Mouse (Mus musculus) myocyte (in vitro differentiated cells): ENCODE data around the gene Emc6.

Source experiments
- CEBPB ChIP-seq: IDR thresholded peaks from 2 replicates; pipeline ENCODE4 v1.6.1; 2011; ENCODE audit warnings: mild to moderate bottlenecking, moderate library complexity; ENCODE audit not compliant: poor library complexity, insufficient read depth, severe bottlenecking
- MAX ChIP-seq: IDR thresholded peaks from one replicate; pipeline ENCODE4 v1.6.1; 2011; ENCODE audit warnings: low read depth, mild to moderate bottlenecking, control low read depth
- MYOG ChIP-seq, 3 experiments: IDR thresholded peaks; one replicate each; pipeline ENCODE4 v1.6.1; 2011; ENCODE audit warnings: control low read depth in 2 of 3, low read depth in 2 of 3, mild to moderate bottlenecking in 2 of 3; ENCODE audit not compliant: insufficient read length in 2 of 3, control insufficient read depth in 1 of 3, insufficient read depth in 1 of 3
- POLR2A ChIP-seq: IDR thresholded peaks from one replicate; pipeline ENCODE4 v1.6.1; 2011; ENCODE audit warnings: low read depth, mild to moderate bottlenecking, control low read depth, moderate library complexity; ENCODE audit not compliant: insufficient read length
- POLR2AphosphoS2 ChIP-seq: IDR thresholded peaks from one replicate; pipeline ENCODE4 v1.6.1; 2011; ENCODE audit warnings: low read depth, control low read depth; ENCODE audit not compliant: insufficient read length
- REST ChIP-seq: IDR thresholded peaks from one replicate; pipeline ENCODE4 v1.6.1; 2011; ENCODE audit warnings: mild to moderate bottlenecking, control low read depth, moderate library complexity; ENCODE audit not compliant: insufficient read depth, insufficient read length
- SRF ChIP-seq: IDR thresholded peaks from one replicate; pipeline ENCODE4 v1.6.1; 2011; ENCODE audit warnings: low read depth; ENCODE audit not compliant: control insufficient read depth, insufficient read length
- USF1 ChIP-seq: IDR thresholded peaks from one replicate; pipeline ENCODE4 v1.6.1; 2011; ENCODE audit warnings: low read depth, mild to moderate bottlenecking, control low read depth, moderate library complexity

- no peak for TF ChIP-seq USF1
- no peak for TF ChIP-seq POLR2A
- no peak for TF ChIP-seq MAX
- no peak for TF ChIP-seq REST
- no peak for TF ChIP-seq POLR2AphosphoS2
- no peak for TF ChIP-seq SRF
- TF ChIP-seq CEBPB, result no peak
- TF ChIP-seq MYOG (IDR thresholded peaks at IDR 0.05; ENCODE audit: control insufficient read depth in 1 of 3, insufficient read depth in 1 of 3, insufficient read length in 2 of 3, low read depth in 2 of 3), result no peak
These were observed 7.6 kb downstream of the Emc6 start for GRCm38 (mm10) chr11:73169231-73169630.
